Mouse (Mus musculus): ENCODE data around the gene Nynrin.
A peak's percentile ranks its signal among the peaks of the same experiment; 100 is the strongest.

The Nynrin gene

DNA sequence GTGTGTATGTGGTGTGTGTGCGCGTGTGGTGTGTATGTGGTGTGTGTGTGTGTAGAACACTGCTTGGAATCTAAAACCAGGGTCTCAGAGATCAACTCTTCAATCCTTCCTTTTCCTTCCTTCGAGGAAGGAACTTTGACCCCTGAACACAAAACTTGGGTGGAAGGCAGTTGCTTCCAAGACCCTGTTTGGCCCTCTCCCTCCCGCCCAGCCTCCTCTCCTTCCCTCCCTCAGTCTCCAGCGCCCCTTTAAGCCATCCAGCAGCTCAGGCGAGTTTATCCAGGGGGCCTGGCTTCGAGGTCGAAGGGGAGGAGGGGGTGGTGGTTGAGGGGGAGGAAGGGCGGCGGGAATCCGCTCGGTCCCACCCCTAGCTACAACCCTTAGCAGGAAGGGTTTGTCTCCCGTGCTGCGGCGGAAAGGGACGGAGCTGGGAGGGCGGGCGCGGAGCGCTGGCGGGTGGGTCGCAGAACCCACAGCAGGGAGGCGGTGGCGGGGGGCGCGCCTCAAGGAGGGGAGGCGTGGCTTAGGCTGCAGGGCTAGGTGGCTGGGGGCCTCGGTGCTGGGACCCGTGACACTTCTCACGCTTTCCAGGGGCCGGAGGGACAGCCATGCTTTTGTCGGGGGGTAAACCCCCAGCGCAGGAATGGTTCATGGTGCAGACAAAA lies at the start of gene Nynrin:
Nynrin (plus strand) TSS at position 390 of the 665 bp plus-strand sequence.
- peak; percentile 91 for DNase-seq

DNA sequence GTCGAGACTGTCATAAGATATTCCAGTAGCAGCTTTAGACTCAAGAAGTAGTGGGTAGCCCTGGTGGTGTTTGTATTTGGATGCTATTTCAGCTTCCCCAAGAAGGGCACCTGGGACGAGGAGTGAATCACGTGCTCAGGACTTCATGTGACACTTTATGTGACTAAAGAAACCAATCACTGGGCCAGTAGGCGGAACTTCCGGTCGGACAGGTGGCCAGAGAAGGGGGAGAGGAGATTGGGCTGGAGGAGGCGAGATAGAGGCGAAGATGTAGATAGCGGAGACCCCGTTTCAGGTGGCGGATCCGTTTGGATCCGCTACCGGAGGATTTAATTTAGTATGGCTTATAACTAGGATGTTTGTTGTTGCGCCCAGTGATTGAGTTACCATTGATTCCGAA lies 38.9 kb upstream of the Nynrin start:
- DNase-seq, result peak; percentile 88

- peak; percentile 63 for DNase-seq
Observed at GRCm38 (mm10) chr14:55815310-55815751, 38.5 kb upstream of the Nynrin start.

DNA sequence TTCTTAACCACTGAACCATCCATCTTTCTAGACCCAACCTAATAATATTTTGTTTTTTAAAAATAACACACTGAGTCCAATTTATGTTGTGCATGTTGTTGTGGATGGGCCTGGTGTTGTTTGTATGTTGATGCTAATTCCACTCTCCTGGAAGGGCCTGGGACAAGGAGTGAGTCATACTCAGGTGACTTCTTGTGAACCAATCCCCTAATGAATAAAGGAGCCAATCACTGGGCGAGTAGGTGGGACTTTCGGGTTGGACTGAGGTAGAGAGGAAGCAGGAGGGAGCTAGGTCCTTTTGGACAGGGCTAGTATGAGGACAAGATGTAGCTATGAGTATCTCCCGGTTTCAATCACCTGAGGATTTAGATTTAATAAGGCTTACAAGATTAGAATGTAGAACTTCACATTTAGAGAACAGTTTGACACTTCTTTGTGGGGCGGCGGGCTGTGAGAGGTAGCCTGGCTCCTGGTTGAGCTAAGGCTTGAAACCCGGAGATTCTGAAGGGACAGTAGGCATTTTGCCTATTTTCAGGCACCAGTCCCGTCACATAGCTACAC lies 33.9 kb upstream of the Nynrin start:
- DNase-seq, result no peak

DNA sequence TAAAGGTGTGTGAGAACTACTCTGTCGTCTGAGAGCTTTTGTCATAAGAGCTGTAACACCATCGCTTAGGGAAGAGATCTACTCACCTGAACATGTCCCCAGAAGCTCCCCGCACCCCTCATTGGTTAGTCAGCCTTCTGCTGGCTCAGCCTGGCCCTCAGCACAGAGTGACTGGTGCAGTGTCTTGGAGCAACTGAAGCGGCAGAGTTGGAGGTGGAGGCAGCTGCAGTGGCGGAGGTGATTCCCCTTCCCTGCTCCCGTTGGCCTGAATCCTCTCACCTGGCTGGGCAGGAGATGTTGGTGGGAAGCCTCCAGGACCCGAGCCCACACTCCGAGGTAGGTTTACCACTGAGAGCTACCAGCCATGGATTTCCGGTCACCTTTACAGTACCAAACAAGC lies 33.2 kb upstream of the Nynrin start:
- DNase-seq, result no peak

- peak; percentile 92 for DNase-seq
Observed at GRCm38 (mm10) chr14:55822435-55822990, 31.3 kb upstream of the Nynrin start.

- peak; percentile 93 for DNase-seq
Observed at GRCm38 (mm10) chr14:55822991-55823762, 30.6 kb upstream of the Nynrin start, which contains the start of gene Nfatc4. Gene Nfatc4 (plus strand): TSS chr14:55823144.

DNA sequence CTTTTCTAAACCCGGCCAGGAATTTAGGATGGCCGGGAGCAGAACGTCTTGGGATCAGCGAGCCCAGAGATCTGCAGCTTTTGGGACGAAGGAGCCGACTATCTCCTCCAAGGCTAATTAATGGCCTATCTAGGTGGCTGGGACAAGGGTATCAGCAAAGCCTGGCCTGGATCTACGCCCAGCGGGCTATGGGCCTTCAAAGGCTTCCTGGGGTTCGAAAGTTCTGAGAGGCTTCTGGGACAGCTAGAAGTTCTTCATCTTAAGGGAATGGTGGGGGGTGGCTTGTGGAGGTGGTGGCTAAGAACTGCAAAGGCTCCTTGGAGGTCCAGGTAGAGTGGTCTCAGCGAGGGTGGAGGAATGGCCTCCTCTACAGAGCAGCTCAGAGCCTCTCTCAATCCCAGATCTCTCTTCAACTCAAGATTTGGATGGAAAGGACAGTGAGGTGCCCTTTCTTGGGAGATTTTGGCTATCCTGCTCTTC lies 29.8 kb upstream of the Nynrin start:
- peak; percentile 77 for DNase-seq

GRCm38 (mm10) chr14:55824481-55825215 lies 29.2 kb upstream of the Nynrin start:
- peak; percentile 68 for DNase-seq

DNA sequence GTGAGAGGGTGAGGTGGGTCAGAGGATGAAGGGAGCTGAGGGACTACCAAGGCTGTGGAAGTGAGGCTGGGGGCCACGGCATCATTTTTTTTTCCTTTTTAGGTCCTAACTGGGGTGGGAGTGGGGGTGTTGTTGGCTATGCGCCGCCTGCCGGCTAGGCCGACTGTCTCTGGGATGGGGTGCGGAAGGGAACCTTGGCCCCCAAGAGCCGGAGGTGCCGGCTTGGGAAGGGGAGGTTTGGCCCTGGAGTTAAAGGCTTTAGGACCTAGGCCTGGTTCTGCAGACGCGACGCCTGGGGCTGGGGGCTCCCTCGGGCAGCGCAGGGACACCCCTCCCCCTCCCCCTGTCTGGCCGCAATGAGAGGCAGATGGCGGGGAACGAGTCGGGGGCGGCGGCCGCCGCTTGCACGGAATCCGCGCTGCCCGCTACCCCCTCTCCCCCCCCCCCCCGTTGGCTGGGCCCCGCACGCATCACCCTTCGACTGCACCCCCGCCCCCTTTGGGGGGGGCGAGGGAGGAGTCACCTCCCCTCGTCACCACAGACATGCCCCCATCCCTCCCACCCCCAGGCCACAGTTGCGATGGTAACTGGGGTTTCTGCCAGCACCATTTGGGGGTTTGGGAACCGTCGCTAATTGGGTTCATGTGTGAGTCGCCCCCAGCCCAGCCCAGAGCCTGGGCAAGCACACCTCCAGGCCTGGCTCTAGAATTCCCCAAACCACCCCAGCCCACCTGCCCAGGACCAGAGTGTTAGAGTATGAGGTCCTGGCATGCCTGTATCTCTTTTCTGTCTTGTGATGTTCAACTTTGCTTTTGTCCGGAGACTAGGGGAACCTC lies 28.4 kb upstream of the Nynrin start:
- DNase-seq, result peak; percentile 74

GRCm38 (mm10) chr14:55826142-55826541 lies 27.7 kb upstream of the Nynrin start:
- DNase-seq, result no peak

DNA sequence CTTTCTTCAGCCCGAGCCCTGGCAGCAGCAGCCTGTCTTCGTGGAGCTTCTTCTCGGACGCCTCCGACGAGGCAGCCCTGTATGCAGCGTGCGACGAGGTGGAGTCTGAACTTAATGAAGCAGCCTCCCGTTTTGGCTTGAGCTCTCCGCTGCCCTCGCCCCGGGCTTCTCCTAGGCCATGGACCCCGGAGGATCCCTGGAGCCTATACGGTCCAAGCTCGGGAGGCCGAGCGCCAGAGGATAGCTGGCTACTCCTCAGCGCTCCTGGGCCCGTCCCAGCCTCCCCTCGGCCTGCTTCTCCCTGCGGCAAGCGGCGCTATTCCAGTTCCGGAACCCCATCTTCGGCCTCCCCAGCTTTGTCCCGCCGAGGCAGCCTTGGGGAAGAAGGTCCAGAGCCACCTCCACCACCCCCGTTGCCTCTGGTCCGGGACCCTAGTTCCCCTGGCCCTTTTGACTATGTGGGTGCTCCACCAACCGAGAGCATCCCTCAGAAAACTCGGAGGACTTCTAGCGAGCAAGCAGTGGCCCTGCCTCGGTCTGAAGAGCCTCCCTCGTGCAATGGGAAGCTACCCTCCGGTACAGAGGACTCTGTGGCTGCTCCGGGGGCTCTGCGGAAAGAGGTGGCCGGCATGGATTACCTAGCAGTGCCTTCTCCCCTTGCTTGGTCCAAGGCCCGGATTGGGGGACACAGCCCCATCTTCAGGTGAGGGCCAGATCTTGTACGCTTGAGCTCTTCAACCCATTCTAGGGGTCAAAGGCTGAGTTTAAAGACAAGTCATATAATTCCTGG lies 27.1 kb upstream of the Nynrin start:
- DNase-seq, result peak; percentile 40

DNA sequence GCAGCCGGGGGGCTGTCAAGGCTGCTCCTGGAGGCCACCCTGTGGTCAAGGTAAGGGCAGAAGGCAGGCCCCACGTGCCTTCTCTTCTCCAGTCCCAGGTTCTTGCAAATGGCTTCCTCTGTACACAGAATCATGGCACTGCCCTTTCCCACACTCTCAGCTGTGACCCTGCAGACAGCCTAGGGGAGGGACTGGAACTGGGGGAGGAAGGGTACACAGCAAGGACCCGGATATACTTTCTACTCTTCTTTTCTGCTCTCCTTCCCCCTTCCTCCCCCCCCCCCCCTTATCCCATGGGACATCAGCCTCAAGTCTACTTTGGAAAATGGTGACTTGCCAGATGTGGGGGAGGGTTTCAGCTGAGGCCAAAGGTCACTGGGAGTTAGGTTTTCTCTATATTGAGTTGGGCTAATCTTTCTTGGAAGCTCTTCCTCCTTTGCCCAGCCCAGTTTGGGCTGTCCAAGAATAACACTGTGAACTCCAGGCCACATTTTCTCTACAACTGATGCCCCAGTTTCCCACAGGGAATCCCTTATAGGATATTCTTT lies 25.0 kb upstream of the Nynrin start:
- DNase-seq, result no peak

- DNase-seq, result no peak
Observed at GRCm38 (mm10) chr14:55829854-55830253, 24.0 kb upstream of the Nynrin start.

DNA sequence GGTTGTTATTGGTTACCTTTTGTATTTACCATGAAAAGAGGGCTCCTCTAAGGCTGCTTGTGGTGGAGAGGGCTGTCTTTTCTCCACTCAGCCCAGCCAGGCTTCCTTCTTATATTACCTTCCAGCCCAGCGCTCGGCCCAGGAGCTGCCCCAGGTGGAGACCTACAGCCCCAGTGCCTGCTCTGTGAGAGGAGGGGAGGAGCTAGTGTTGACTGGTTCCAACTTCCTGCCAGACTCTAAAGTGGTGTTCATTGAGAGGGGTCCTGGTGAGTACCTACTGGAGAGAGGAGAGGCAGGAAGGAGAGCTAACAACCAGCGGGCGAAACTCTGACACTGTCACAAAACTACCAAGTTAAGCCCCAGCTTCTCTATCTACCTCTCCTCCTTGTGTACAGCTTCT lies 23.5 kb upstream of the Nynrin start:
- no peak for DNase-seq

- DNase-seq, result no peak
Observed at GRCm38 (mm10) chr14:55833126-55833525, 20.7 kb upstream of the Nynrin start.

DNA sequence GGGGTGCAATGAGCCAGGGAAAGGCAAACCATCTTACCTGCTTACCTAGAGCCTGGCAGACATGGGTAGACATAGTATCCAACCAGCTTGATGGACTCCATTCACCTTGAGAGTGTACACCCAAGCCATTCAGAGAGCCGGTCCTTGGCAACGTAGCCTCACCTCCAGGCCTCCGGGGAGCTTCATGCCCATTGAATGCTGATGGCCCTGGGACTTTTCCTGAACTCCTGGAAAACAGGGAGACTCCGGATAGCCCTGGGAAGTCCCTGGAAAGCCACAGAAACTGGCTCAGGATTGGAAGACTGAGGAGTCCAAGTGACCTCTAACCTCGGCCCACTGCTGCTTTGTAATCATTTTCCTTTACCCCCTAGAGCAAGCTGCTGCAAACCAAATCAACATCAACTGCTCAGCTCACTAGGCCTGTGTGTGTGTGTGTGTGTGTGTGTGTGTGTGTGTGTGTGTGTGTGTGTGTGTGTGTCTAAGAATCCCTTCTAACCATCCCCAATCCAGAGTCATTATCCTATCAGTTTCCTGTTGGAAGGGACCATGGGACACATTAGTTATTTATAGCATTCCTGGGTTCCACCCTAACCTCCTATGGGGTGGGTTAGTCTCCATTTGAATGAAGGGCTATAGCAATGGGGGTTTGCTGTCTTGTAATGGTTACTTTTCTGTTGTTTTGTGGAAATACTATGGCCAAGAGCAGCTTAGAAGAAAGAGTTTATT lies 18.8 kb upstream of the Nynrin start:
- no peak for DNase-seq

GRCm38 (mm10) chr14:55838312-55838711 lies 15.5 kb upstream of the Nynrin start:
- DNase-seq, result no peak

GRCm38 (mm10) chr14:55838740-55839139 lies 15.1 kb upstream of the Nynrin start:
- no peak for DNase-seq

DNA sequence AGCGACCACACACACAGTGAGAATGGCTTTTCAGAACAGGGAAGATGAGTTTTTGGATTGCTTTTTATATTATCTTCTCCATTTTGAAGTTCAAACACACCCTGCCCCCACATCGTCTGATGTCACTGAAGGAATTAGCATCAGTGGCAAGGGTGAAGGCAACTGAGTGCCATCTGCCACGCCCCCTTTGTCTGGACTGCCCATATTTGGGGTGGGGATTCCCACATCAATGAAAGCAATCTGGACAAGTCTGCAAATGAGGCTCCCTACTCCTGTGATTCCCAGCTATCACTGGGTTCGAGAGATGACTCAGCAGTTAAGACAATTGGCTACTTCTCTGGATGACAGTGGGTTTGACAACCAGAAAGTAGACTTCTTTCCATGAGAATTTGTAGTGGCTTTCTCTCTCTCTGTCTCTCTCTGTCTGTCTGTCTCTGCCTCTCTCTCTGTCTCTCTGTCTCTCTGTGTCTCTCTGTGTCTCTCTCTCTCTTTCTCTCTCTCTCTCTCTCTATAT lies 12.9 kb upstream of the Nynrin start:
- DNase-seq, result peak; percentile 34
